Mouse (Mus musculus): ENCODE data around the gene Cdca3.
A peak's percentile ranks its signal among the peaks of the same experiment; 100 is the strongest.
"Not testable (repeated sequence)": the region's sequence is repeated elsewhere in the genome, so short reads cannot be mapped to it uniquely, and the experiment has no call there.

Cdca3 gene

DNA sequence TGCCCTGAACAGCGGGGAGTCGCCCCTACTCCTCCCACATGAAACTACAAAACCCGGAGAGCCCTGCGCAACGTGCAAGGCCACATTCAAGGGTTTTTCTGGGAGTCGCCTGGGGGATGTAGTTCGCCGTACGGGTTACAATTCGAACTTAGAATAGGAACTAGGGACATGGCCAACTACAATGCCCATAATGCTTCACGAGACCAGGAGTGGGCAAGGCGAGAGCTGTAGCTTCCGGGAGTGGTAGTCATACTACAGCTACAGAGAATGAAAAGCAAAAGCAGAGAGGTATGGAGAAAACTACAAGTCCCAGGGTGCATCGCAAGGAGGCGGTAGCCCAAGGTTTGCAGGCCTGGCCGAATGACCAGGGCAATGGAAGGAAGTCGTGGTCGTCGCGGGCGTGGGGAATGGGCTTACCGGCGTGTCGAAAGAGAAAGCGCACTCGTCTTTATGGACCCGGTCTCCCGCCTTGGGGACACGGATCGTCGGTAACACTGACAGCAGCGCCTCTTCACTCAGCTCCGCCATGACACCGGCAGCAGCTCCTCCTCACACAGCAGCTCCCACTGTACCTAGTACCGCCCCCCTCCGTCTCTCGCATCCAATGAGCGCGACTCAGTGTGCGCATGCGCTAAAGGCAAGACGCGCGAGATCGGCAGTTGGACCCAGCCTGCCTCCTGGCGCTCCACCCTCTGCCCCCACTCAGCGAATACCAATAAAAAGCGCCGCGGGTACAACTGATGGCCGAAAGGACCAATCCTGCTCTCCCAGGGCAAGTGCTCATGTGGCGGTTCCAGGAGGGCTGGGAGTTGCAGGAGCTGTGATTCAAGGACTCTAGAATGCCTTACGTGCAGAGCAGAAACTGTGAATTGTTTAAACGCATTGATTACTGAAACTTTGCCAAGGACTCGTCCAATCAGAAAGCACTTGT, at the start of gene Cdca3, which contains the start of gene Usp5:
TSS of gene Cdca3 (plus strand) at position 680 of the 931 bp plus-strand sequence.
TSS of gene Usp5 (minus strand) at position 617 of the 931 bp plus-strand sequence.
- DNase-seq (ENCODE audit: low spot score) = peak; percentile 100

DNA sequence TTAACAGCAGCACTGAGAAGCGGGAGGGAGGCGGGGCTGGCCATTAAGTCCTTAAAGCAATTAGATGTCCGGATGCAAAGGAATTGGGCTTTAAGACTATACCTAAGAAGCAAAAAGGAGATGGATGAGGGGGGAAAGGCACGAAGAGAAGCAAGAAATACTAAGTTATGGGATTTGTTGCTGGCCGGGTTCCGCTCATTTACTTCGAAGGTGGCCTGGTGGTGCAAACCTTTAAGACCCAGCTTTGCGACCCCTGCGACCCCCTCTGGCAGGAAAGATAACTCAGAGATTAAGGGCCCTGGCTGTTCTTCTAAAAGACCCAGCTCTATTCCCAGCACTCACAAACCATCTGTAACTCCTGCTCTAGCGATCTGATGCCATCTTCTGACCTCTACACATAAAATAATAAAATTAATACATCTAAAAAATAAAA, 49.3 kb upstream of the Cdca3 start:
- DNase-seq (ENCODE audit: low spot score) = no peak

GRCm38 (mm10) chr6:124780917-124781316, 48.4 kb upstream of the Cdca3 start:
- DNase-seq (ENCODE audit: low spot score) = no peak

- DNase-seq (ENCODE audit: low spot score) = peak; percentile 22
These were observed 46.9 kb upstream of the Cdca3 start for GRCm38 (mm10) chr6:124782436-124782835.

DNA sequence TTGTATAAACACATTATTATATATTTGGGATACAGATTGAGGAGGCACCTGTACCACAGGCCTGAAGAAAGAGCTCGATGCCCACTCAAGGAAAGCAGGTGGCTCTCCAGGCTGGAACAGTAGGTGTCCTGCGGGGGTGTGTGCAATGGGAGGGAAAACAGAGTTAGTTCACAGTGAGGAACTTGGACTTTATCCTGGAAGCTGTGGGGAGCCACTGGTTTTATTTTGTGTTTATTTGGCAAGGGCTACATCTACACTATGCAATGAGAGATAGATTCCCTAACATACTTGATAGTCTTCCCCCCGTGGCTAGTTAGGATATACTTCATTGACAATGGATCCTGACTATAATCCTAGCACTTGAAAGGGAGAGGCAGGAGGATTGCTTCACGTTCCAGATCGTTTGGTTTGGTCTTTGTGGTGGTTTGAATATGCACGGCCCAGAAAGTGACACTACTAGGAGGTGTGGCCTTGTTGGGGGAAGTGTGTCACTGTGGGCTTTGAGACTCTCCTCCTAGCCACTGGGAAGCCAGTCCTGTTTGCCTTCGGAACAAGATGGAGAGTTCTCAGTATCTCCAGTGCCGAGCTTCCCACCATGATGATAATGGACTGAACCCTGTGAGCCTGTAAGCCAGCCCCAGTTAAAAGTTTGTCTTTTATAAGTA, 42.5 kb upstream of the Cdca3 start:
- no peak for DNase-seq (ENCODE audit: low spot score)

DNA sequence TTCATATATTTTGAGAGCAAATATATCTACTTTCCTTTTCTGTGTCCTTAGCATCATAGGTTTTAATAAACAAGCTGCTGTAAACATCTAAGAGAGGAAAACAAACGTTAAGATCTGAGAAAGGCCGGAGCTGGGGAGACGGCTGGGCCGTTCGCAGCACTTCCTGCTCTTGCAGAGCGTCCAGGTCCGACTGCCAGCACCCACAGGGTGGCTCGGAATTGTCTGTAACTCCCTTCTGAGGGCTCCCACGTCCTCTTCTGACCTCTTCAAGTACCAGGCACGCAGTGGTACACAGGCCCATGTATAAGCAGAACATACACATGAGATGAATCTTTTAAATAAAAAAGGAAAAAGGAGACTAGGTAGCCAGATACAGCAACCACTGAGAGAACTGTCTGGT, 41.6 kb upstream of the Cdca3 start:
- no peak for DNase-seq (ENCODE audit: low spot score)

- DNase-seq (ENCODE audit: low spot score) = no peak
These were observed 39.8 kb upstream of the Cdca3 start for GRCm38 (mm10) chr6:124789519-124789918.

DNA sequence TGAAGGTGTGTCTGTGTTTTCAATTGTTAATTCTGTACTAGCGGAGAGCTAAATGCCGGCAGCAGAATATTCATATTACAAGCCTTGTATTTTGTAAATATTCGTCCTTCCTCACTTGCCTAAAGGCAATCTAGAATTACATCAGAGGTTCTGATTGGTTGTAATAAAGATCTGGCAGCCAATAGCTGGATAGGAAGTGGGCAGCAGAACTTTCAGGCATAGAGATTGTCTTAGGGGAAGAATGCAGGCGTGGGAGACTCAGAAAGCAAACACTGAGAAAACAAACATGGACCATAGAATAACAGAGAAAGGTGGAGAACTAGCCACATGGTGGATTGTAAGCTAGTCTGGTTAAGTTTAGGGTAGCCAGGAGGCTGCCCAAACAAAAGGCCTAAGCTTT, 39.2 kb upstream of the Cdca3 start:
- no peak for DNase-seq (ENCODE audit: low spot score)

GRCm38 (mm10) chr6:124791911-124792310, 37.4 kb upstream of the Cdca3 start:
- DNase-seq (ENCODE audit: low spot score) = no peak

GRCm38 (mm10) chr6:124795781-124796180, 33.6 kb upstream of the Cdca3 start:
- no peak for DNase-seq (ENCODE audit: low spot score)

DNA sequence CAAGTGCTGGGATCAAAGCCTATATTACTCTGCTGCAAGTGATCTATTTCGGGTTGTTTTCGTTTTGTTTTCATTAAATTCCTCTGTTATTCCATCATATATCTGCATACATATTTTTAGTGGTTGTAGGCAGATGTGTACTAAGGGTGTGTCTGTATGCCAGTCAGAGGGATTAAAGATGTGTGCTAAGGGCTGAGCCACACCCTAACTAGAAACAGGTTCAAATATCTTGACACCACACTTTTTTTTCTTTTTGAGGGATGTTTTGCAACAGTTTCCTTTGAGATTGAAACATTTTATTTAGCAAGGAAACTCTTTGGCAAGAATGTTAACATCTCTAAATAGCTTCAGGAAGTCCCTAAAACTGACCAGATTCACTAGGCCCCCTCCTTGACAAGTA, 33.1 kb upstream of the Cdca3 start:
- DNase-seq (ENCODE audit: low spot score) = no peak

DNA sequence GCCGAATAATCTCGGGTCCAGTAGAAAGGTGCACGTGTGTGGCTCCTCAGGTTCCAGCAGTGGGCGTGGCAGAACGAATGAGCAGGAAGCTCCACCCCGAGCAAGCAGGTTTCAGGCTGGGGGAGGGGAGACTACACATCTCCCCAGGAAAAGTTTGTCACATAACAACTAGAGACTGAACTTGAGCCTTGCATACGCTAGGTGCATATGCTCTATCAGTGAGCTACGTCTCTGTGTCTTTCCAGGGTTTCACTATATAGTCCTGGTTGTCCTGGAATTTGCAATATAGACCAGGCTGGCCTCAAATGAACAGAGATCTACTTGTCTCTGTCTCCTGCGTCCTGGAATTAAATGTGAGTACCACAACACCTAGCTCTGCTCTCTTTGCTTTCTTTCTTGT, 26.9 kb upstream of the Cdca3 start:
- DNase-seq (ENCODE audit: low spot score) = not testable (repeated sequence)

DNA sequence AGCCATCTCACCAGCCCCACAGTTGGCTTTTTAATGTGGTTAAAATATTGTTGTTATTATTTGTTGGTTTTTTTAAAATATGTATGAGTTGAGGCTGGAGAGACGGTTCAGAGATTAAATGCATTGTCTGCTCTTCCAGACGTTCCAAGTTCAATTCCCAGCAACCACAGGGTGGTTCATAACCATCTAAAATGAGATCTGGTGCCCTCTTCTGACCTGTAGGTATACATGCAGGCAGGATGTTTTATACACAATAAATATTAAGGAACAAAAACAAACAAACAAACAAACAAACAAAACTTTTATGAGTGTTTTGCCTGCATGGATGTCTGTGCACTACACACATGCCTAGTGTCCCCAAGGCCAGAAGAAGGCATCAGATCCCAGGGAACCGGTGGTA, 26.3 kb upstream of the Cdca3 start:
- DNase-seq (ENCODE audit: low spot score) = no peak

- not testable (repeated sequence) for DNase-seq (ENCODE audit: low spot score)
These were observed 25.7 kb upstream of the Cdca3 start for GRCm38 (mm10) chr6:124803691-124804090.

GRCm38 (mm10) chr6:124804341-124804740, 25.0 kb upstream of the Cdca3 start:
- DNase-seq (ENCODE audit: low spot score) = no peak

DNA sequence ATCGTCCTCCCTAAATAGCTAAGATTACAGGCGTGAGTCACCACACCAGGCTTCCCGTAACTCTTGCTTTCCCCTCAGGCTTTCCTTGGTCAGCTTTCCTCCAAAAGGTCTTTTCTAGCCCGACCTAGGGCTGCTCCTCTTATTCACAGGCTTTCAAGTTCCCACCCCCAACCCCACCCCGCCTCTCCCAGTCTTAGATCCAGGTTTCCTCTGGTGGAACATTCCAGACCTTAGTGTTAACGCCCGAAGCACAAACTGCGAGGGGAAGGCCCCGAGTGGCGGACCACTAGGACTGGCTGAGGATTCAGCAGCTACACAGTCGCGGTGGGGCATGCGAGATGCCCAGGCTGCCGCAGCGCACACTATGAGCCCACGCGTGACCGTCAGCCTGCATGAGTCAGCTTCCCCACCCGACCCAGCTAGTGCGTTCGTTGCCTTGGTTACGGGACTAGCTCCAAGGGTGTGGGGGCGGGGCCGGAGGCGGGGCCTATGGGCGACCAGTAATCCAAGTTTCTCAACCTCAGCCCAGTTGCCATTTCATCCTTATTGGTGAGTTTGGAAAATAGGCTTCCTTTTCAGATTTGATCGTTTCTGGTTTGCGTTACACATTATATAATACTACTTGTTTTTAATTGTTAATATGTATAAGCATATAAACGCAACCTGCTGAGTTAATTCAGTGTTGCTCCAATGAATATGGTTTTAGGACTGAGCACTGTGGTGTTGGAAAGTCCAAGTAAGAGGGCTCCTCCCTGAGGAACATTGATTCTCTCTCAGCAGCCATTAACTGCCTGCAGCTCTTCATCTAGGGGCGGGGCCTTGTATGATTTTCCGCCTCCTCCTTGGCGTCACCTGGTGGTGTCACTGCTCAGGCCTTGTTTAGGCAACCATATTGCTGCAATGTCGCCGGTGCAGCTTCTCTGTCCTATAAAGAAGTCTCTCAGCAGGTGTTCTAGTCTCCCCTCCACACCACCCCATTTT, 23.7 kb upstream of the Cdca3 start:
- DNase-seq (ENCODE audit: low spot score) = peak; percentile 96

DNA sequence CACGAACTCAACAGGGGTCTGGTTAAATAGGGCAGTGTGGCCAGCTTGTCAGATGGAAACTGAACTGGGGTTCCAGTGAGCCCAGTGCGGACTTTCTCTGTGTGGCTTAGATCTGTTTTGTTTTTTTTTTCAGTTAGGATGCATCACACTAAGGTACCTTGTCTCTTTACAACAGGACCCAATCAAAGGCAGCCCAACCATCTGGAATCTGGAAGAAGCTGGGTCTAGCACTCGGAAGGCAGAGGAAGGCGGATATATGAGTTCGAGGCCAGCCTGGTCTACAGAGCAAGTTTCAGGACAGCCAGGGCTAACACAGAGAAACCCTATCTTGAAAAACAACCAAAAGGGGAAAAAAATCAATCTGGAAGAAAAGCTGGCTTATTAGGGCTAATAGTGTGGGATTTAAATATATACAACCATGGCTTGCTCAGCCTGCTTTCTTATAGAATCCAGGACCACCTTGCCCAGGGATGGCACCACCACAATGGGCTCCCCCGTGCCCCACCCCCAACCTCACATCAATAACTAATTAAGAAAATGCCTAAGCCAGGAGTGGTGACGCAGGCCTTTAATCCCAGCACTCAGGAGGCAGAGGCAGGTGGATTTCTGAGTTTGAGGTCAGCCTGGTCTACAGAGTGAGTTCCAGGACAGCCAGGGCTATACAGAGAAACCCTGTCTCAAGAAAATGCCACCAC, 22.8 kb upstream of the Cdca3 start:
- no peak for DNase-seq (ENCODE audit: low spot score)

GRCm38 (mm10) chr6:124807366-124807765, 22.0 kb upstream of the Cdca3 start:
- DNase-seq (ENCODE audit: low spot score) = no peak

DNA sequence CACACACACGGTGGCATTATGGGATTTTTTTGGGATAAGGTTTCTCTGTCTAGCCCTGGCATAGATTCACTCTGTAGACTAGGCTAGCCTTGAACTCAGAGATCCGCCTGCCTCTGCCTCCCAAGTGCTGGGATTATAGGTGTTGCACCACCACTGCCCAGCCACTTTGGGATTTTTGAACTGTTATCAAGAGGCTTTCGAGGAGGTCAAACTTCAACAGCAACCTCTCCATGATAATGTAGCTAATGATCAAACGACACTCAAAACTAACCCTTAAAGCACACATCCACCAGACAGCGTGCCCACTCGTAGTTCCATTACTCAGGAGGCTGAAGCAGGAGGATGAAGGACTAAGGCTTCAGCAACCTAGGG, 21.4 kb upstream of the Cdca3 start:
- no peak for DNase-seq (ENCODE audit: low spot score)

- DNase-seq (ENCODE audit: low spot score) = peak; percentile 80
These were observed 20.9 kb upstream of the Cdca3 start, which contains the start of gene Spsb2 for GRCm38 (mm10) chr6:124808358-124809012. Gene Spsb2, plus strand, starts transcription at chr6:124808661.
